Mouse (Mus musculus) bone marrow macrophage, adult 2 months (primary cell): Measurements from ENCODE around the gene Snrnp70. TPM values are rescaled to one million over a fixed set of nuclear protein-coding genes. Genes with fewer than 3 reads are reported as not detected.

Experiments used
- H3K27ac ChIP-seq: 2 replicates; pipeline ENCODE4 v1.5.1; 2012; ENCODE audit warnings: low read depth, low read length; ENCODE audit not compliant: insufficient read depth
- H3K4me1 ChIP-seq: 2 replicates; pipeline ENCODE4 v1.6.1; 2012; ENCODE audit warnings: low read length; ENCODE audit not compliant: control insufficient read depth, insufficient read depth
- H3K4me3 ChIP-seq: 2 replicates; pipeline ENCODE4 v1.5.1; 2012; ENCODE audit warnings: mild to moderate bottlenecking, low read length, moderate library complexity; ENCODE audit not compliant: insufficient read depth
- CTCF ChIP-seq: IDR thresholded peaks from 2 replicates; pipeline ENCODE4 v1.5.1; 2012; ENCODE audit warnings: low read depth, mild to moderate bottlenecking, low read length, moderate library complexity
- POLR2A ChIP-seq: IDR thresholded peaks from 2 replicates; pipeline ENCODE4 v1.6.1; 2012; ENCODE audit warnings: mild to moderate bottlenecking, low read depth, low read length, borderline replicate concordance
- polyA plus RNA-seq: library from polyadenylated mRNA; stranded (reverse); fragments of >200 nt; gene quantifications from 2 replicates; pipeline ENCODE4 v1.2.4, GENCODE M21; 2012; ENCODE audit not compliant: missing spikeins, insufficient read depth, insufficient read length

The Snrnp70 gene
- polyA plus RNA-seq, 1 experiment: 385 TPM

- Histone ChIP-seq H3K4me1 (no peaks in the 10 kb centered on the region), H3K4me3 (no peak overlapping the region), H3K27ac (no peak overlapping the region)
- no peak for TF ChIP-seq POLR2A
- TF ChIP-seq CTCF: no peak
These were observed 64.0 kb downstream of the Snrnp70 start for GRCm38 (mm10) chr7:45331502-45331901.

DNA sequence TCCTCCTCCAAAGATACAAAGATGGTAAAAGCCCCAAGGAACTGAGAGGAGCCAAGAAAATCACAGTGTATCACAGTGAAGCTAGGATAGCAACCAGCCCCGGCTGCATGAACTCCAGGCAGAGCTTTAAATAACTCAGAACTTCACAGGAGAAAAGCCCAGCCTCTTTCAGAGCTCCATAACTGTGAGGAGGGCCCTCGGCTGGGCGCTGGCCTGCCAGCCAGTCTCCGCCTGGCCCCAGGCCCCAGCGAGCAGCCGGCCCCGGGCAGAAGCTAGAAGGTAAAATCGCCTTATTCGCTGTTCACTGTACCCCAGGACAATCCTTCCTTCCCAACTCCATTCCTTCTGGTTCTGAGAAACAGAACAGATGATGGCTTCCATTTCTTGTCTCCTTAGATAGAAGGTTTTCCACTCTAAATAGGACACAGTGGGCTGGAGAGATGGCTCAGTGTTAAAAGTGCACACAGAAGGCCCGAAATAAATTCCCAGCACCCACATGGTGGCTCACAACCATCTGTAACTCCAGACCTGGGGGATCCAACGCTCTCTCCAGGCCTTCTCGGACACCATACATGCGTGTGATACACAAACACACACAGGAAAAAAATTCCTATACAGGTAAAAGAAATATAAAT lies 66.6 kb downstream of the Snrnp70 start:
- H3K27ac ChIP-seq: no peak overlapping the region
- TF ChIP-seq POLR2A (no peak), CTCF (no peak)
- no peak overlapping the region for H3K4me3 ChIP-seq
- no peaks in the 10 kb centered on the region for H3K4me1 ChIP-seq

Other genes with a start within 250 kb of the Snrnp70 start
- gene Pih1d1, start 241.4 kb downstream of the Snrnp70 start, polyA plus RNA-seq: 65.7 and 66.7 TPM in 2 replicates
- gene Aldh16a1, start 241.2 kb downstream of the Snrnp70 start, polyA plus RNA-seq: 89.0 and 111 TPM in 2 replicates
- not detected in 2 replicates for gene Slc17a7, start 231.8 kb downstream of the Snrnp70 start, polyA plus RNA-seq
- gene Gfy, start 216.2 kb downstream of the Snrnp70 start, polyA plus RNA-seq: not detected in 2 replicates
- not detected in 2 replicates for gene Pth2, start 214.7 kb downstream of the Snrnp70 start, polyA plus RNA-seq
- gene Ccdc155, start 190.8 kb downstream of the Snrnp70 start, polyA plus RNA-seq: 0.24 TPM in 1 of 2 replicates, not detected in the other
- not detected in 2 replicates for gene Dkkl1, start 183.6 kb downstream of the Snrnp70 start, polyA plus RNA-seq
- gene Tead2, start 180.0 kb downstream of the Snrnp70 start, polyA plus RNA-seq: 2.1 TPM in 1 of 2 replicates, not detected in the other
- 238 and 243 TPM in 2 replicates for gene Cd37, start 156.6 kb downstream of the Snrnp70 start, polyA plus RNA-seq
- gene Slc6a16, start 154.7 kb downstream of the Snrnp70 start, polyA plus RNA-seq: not detected in 2 replicates
- not detected in 2 replicates for gene Slc6a21, start 118.2 kb downstream of the Snrnp70 start, polyA plus RNA-seq
- gene Trpm4, start 62.0 kb downstream of the Snrnp70 start, polyA plus RNA-seq: 14.1 and 16.0 TPM in 2 replicates
- gene Hrc, start 60.5 kb downstream of the Snrnp70 start, polyA plus RNA-seq: not detected in 2 replicates
- 1.6 and 1.8 TPM in 2 replicates for gene Ppfia3, start 28.7 kb downstream of the Snrnp70 start, polyA plus RNA-seq
- gene Lin7b, start 25.2 kb downstream of the Snrnp70 start, polyA plus RNA-seq: 3.0 and 3.6 TPM in 2 replicates
- not detected in 2 replicates for gene Kcna7, start 9.9 kb upstream of the Snrnp70 start, polyA plus RNA-seq
- not detected in 2 replicates for gene Ntf5, start 18.0 kb upstream of the Snrnp70 start, polyA plus RNA-seq
- not detected in 2 replicates for gene Lhb, start 25.1 kb upstream of the Snrnp70 start, polyA plus RNA-seq
- 12.8 and 14.3 TPM in 2 replicates for gene Gys1, start 39.1 kb upstream of the Snrnp70 start, polyA plus RNA-seq
- gene Ruvbl2, start 42.4 kb upstream of the Snrnp70 start, polyA plus RNA-seq: 26.0 and 43.8 TPM in 2 replicates
- gene Ftl1, start 64.1 kb upstream of the Snrnp70 start, polyA plus RNA-seq: 18,510 and 20,120 TPM in 2 replicates
- gene Bax, start 71.2 kb upstream of the Snrnp70 start, polyA plus RNA-seq: 196 and 209 TPM in 2 replicates
- gene Tulp2, start 86.1 kb upstream of the Snrnp70 start, polyA plus RNA-seq: not detected in 2 replicates
- 1.1 TPM in 1 of 2 replicates, not detected in the other for gene Gm45808, start 91.1 kb upstream of the Snrnp70 start, polyA plus RNA-seq
- 22.0 and 25.4 TPM in 2 replicates for gene Dhdh, start 93.1 kb upstream of the Snrnp70 start, polyA plus RNA-seq
- 278 and 296 TPM in 2 replicates for gene Nucb1, start 114.7 kb upstream of the Snrnp70 start, polyA plus RNA-seq
- gene Ppp1r15a, start 130.5 kb upstream of the Snrnp70 start, polyA plus RNA-seq: 21.3 and 26.7 TPM in 2 replicates
- 1.0 and 1.6 TPM in 2 replicates for gene Plekha4, start 130.6 kb upstream of the Snrnp70 start, polyA plus RNA-seq
- 2.0 and 2.5 TPM in 2 replicates for gene Hsd17b14, start 159.2 kb upstream of the Snrnp70 start, polyA plus RNA-seq
- gene Bcat2, start 174.4 kb upstream of the Snrnp70 start, polyA plus RNA-seq: 87.0 and 93.0 TPM in 2 replicates
- not detected in 2 replicates for gene Fgf21, start 219.7 kb upstream of the Snrnp70 start, polyA plus RNA-seq
- gene Fut1, start 221.5 kb upstream of the Snrnp70 start, polyA plus RNA-seq: not detected in 2 replicates
- gene Izumo1, start 226.1 kb upstream of the Snrnp70 start, polyA plus RNA-seq: not detected in 2 replicates
- 0.40 TPM in 1 of 2 replicates, not detected in the other for gene Rasip1, start 231.7 kb upstream of the Snrnp70 start, polyA plus RNA-seq
- gene Mamstr, start 244.2 kb upstream of the Snrnp70 start, polyA plus RNA-seq: not detected in 2 replicates